34 mouse cellular contexts compared by ENCODE assay signal in the genomic region with DNA sequence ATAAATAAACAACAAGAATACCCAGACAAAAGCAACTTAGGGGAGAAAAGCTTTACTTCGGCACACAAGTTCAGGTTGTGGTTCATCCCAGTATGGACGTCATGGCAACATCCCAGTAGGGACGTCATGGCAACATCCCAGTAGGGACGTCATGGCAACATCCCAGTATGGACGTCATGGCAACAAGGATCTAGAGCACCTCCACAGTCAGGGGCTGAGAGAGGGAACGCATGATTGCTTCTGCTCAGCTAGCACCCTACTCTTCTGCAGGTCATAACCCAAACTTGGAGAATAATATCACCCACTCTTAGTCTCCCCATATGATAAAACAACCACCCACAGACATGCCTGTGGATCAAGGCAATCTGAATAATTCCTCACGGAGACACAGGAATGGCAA. TPM values are rescaled to one million over a fixed set of nuclear protein-coding genes. Genes with fewer than 3 reads are reported as not detected.
DNase-seq lines count a peak whose midpoint lies in the region; ATAC-seq and TF ChIP-seq lines count a peak whose summit lies in the region.
"Had no signal": no experiment of that assay in that cellular context is flagged by ENCODE, and none has a peak within 500 bp of the region (broad histone marks: within the 10 kb centered on the region; RNA-seq: fewer than 3 reads in every experiment).

No protein-coding gene starts in this region.

- no peak for ATAC-seq in frontal cortex, adult (ENCODE audit: low TSS enrichment)
- ATAC-seq: intestine, embryonic 16.5 days; lung, postnatal 0 days; Patski had no signal

- peak; percentile 16 to 28 for DNase-seq in frontal cortex, postnatal 10 days (ENCODE audit: low spot score in 2 of 2)
- peak; percentile 13 to 21 for DNase-seq in layer of hippocampus, adult 2 months (ENCODE audit: low spot score in 2 of 2)
- no peak for DNase-seq in layer of hippocampus, postnatal 25 days (ENCODE audit: extremely low spot score in 1 of 2, low spot score in 1 of 2)
- DNase-seq in right cerebral cortex, postnatal 10 days (ENCODE audit: low spot score in 2 of 2): peak; percentile 56 to 72
- DNase-seq in right cerebral cortex, adult 18-20 months: no peak
- no peak for DNase-seq in neural tube, embryonic 10.5 days (ENCODE audit: extremely low spot score, low spot score)
- DNase-seq: adrenal gland, postnatal 14 days; cerebellum, adult 18-20 months; gastrocnemius, postnatal 10 days; kidney, adult 8-10 months; kidney, postnatal 4 days; liver, embryonic 13.5 days; lung, adult 18-20 months; lung, postnatal 4 days; thymus, adult 2 months; thymus, postnatal 36 days had no signal

- H3K4me3 ChIP-seq in layer of hippocampus, adult 2 months: no peak overlapping the region
- H3K4me3 ChIP-seq: embryonic facial prominence, embryonic 10.5 days; embryonic facial prominence, embryonic 15.5 days; forebrain, embryonic 12.5 days; heart, embryonic 10.5 days; heart, embryonic 15.5 days; hindbrain, embryonic 12.5 days; limb, embryonic 10.5 days; limb, embryonic 15.5 days; liver, embryonic 13.5 days; megakaryocyte, embryonic 14.5 days; midbrain, embryonic 12.5 days; myocyte; neural tube, embryonic 13.5 days had no signal

- H3K27ac ChIP-seq in layer of hippocampus, adult 2 months: no peak overlapping the region
- H3K27ac ChIP-seq: embryonic facial prominence, embryonic 10.5 days; embryonic facial prominence, embryonic 15.5 days; forebrain, embryonic 12.5 days; heart, embryonic 10.5 days; heart, embryonic 15.5 days; hindbrain, embryonic 12.5 days; kidney, postnatal 0 days; limb, embryonic 10.5 days; limb, embryonic 15.5 days; liver, embryonic 13.5 days; midbrain, embryonic 12.5 days; neural tube, embryonic 13.5 days had no signal

- no peak for TF ChIP-seq CTCF in layer of hippocampus, adult 2 months (conservative IDR thresholded peaks at IDR 0.05)

RNA-seq across cellular contexts. Expression of a gene that starts 29.0 kb away (rescaled TPM):
- total RNA-seq in layer of hippocampus, adult 2 months (2021): 10 to 100 TPM; 18.9 to 26.2 TPM
- 10 to 100 TPM; 20.2 to 21.6 TPM for total RNA-seq in layer of hippocampus, postnatal 25 days (2021)
- total RNA-seq: MEL had no signal

Comparison
In these comparisons a context has a peak if more than half of its experiments do, and no peak if none do; other contexts are left out.
1. DNase-seq: peak in frontal cortex, postnatal 10 days (2 of 2), layer of hippocampus, adult 2 months (2 of 2) and right cerebral cortex, postnatal 10 days (2 of 2); none in layer of hippocampus, postnatal 25 days (0 of 2), right cerebral cortex, adult 18-20 months (single experiment) and neural tube, embryonic 10.5 days (single experiment).